Mouse (Mus musculus): ENCODE results near the gene Serpinb3a.

GRCm38 (mm10) chr1:107000424-107000823, 51.7 kb downstream of the Serpinb3a start:
- no peak for TF ChIP-seq CTCF (IDR thresholded peaks at IDR 0.05; ENCODE audit: extremely low read depth, insufficient read length, insufficient replicate concordance, low read depth, low read length)
- no peak for TF ChIP-seq POLR2A (IDR thresholded peaks at IDR 0.05; ENCODE audit: low read depth, low read length)

Data from small intestine, adult 2 months (tissue).